Mouse (Mus musculus): ENCODE data around the gene Haus8. TPM values are rescaled to one million over a fixed set of nuclear protein-coding genes. Genes with fewer than 3 reads are reported as not detected.
A peak's percentile ranks its signal among the peaks of the same experiment; 100 is the strongest.
"Not testable (repeated sequence)": the region's sequence is repeated elsewhere in the genome, so short reads cannot be mapped to it uniquely, and the experiment has no call there.

The Haus8 gene
- polyA plus RNA-seq, 1 experiment, result 40.4 TPM

DNA sequence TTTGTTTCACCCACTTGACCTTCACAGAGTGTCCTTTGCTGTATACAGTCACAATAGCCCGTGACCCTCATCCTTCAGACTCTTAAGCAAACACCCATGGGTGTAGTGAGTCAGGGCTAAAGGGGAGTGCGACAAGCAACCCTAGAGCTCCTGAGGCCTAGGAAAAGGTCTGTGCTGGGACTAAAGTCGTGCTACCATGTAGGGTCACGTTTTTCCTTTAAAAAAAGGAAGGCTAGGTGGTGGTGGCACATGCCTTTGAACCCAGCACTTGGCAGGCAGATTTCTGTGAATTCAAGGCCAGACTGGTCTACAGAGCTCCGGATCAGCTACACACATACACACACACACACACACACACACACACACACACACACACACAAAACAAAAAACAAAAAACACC, 1.1 kb downstream of the Haus8 start:
- TF ChIP-seq FOSL1 (IDR thresholded peaks at IDR 0.05; ENCODE audit: insufficient read depth, low read length, poor library complexity, severe bottlenecking), result no peak
- TF ChIP-seq USF1 (IDR thresholded peaks at IDR 0.05; ENCODE audit: low read depth), result no peak
- H3K79me2 ChIP-seq (ENCODE audit: control insufficient read depth, insufficient read depth), result peaks cover 72% of the 10 kb centered on the region
- H3K36me3 ChIP-seq (ENCODE audit: control insufficient read depth, insufficient read depth), result peaks cover 14% of the 10 kb centered on the region
- H3K27me3 ChIP-seq (ENCODE audit: control insufficient read depth, insufficient read depth, insufficient read length), result no peaks in the 10 kb centered on the region
- H3K4me3 ChIP-seq (ENCODE audit: insufficient read depth, poor library complexity, severe bottlenecking), result peak overlapping the region; percentile 75
- H3K79me3 ChIP-seq (ENCODE audit: low read depth), result peaks cover 46% of the 10 kb centered on the region
- peak overlapping the region; percentile 89 for H3ac ChIP-seq (ENCODE audit: control insufficient read depth, insufficient read length, low read depth)

DNA sequence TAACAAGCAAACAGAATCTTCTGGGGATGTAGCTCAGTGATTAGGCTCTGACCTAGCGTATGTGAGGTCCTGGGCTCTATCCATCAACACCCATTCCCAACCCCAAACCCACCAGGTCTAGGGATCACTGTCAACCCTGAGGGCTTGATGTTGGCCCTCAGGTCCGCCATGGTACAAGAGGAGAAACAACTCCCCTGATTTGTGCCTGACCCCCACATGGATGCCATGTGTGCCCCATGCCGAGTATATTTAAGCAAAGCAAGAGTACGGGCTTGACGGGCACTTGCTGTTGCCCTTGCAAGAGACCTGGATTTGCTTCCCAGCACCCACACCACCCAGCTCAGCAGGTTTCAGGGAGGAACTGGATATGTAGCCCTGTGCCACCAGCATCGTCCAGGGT, 4.4 kb downstream of the Haus8 start:
- H3K27me3 ChIP-seq (ENCODE audit: control insufficient read depth, insufficient read depth, insufficient read length); H3K36me3 ChIP-seq (ENCODE audit: control insufficient read depth, insufficient read depth): not testable (repeated sequence)
- peaks cover 39% of the 10 kb centered on the region for H3K79me2 ChIP-seq (ENCODE audit: control insufficient read depth, insufficient read depth)

DNA sequence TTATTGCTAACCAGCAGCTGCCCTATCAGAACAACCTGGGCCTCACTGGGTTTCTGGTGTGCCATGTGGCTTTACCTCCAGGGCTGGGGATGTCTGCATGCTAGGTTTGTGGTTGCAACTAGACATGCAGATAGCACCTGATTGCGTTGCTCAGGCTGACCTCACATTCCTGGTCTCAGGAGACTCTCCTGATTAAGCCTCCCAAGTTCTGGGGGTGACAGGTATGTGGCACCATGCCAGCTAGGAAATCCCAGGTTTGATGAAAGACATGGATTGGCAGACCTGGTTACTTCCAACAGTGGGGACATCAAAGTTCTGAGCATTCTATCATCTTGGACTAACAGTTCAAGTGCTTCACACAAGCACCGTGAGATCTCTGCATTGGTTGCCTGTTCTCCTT, 5.0 kb downstream of the Haus8 start:
- no peak overlapping the region for H3ac ChIP-seq (ENCODE audit: control insufficient read depth, insufficient read length, low read depth)
- H3K79me3 ChIP-seq (ENCODE audit: low read depth), result peaks cover 18% of the 10 kb centered on the region
- H3K4me3 ChIP-seq (ENCODE audit: insufficient read depth, poor library complexity, severe bottlenecking), result no peak overlapping the region
- H3K79me2 ChIP-seq (ENCODE audit: control insufficient read depth, insufficient read depth), result peaks cover 33% of the 10 kb centered on the region
- no peaks in the 10 kb centered on the region for H3K36me3 ChIP-seq (ENCODE audit: control insufficient read depth, insufficient read depth)
- no peaks in the 10 kb centered on the region for H3K27me3 ChIP-seq (ENCODE audit: control insufficient read depth, insufficient read depth, insufficient read length)
- TF ChIP-seq FOSL1 (IDR thresholded peaks at IDR 0.05; ENCODE audit: insufficient read depth, low read length, poor library complexity, severe bottlenecking) (no peak), USF1 (IDR thresholded peaks at IDR 0.05; ENCODE audit: low read depth) (no peak), CEBPB (IDR thresholded peaks at IDR 0.05; ENCODE audit: low read depth) (no peak), MAX (IDR thresholded peaks at IDR 0.05) (no peak), MYOD1 (IDR thresholded peaks at IDR 0.05; ENCODE audit: control insufficient read depth, insufficient read length, low read depth) (no peak), MYOG (IDR thresholded peaks at IDR 0.05; ENCODE audit: control insufficient read depth, extremely low read depth, insufficient read length) (no peak), CTCF (IDR thresholded peaks at IDR 0.05; ENCODE audit: control insufficient read depth, insufficient read depth, insufficient read length) (no peak)

More for the DNA sequence above, 4.4 kb downstream of the Haus8 start:
- H3K79me3 ChIP-seq (ENCODE audit: low read depth), result peaks cover 19% of the 10 kb centered on the region
- H3K4me3 ChIP-seq (ENCODE audit: insufficient read depth, poor library complexity, severe bottlenecking); H3ac ChIP-seq (ENCODE audit: control insufficient read depth, insufficient read length, low read depth): not testable (repeated sequence)

DNA sequence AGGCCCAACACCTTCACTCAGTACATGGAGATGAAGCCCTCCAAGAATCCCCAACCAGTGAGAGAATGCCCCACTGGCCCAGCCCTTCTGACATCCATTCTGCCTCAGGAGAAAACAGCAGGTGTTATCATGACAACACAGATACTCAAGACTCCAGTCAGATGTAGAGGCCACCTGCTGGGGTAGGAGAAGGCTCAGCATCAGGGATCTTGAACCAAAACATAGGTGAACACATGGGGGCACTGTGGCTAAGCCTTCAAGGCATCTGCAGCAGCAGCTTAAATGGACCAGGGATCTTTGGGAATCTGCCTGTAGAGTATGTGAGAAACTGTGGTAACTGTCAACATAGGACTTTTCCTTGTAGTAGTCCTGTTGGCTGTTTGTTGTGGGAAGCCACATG, 11.5 kb downstream of the Haus8 start:
- H3K4me3 ChIP-seq (ENCODE audit: insufficient read depth, poor library complexity, severe bottlenecking), result no peak overlapping the region
- TF ChIP-seq MYOD1 (IDR thresholded peaks at IDR 0.05; ENCODE audit: control insufficient read depth, insufficient read length, low read depth) (no peak), MYOG (IDR thresholded peaks at IDR 0.05; ENCODE audit: control insufficient read depth, extremely low read depth, insufficient read length) (no peak), FOSL1 (IDR thresholded peaks at IDR 0.05; ENCODE audit: insufficient read depth, low read length, poor library complexity, severe bottlenecking) (no peak), CTCF (IDR thresholded peaks at IDR 0.05; ENCODE audit: control insufficient read depth, insufficient read depth, insufficient read length) (no peak), CEBPB (IDR thresholded peaks at IDR 0.05; ENCODE audit: low read depth) (no peak), USF1 (IDR thresholded peaks at IDR 0.05; ENCODE audit: low read depth) (no peak), MAX (IDR thresholded peaks at IDR 0.05) (no peak)
- no peaks in the 10 kb centered on the region for H3K36me3 ChIP-seq (ENCODE audit: control insufficient read depth, insufficient read depth)

DNA sequence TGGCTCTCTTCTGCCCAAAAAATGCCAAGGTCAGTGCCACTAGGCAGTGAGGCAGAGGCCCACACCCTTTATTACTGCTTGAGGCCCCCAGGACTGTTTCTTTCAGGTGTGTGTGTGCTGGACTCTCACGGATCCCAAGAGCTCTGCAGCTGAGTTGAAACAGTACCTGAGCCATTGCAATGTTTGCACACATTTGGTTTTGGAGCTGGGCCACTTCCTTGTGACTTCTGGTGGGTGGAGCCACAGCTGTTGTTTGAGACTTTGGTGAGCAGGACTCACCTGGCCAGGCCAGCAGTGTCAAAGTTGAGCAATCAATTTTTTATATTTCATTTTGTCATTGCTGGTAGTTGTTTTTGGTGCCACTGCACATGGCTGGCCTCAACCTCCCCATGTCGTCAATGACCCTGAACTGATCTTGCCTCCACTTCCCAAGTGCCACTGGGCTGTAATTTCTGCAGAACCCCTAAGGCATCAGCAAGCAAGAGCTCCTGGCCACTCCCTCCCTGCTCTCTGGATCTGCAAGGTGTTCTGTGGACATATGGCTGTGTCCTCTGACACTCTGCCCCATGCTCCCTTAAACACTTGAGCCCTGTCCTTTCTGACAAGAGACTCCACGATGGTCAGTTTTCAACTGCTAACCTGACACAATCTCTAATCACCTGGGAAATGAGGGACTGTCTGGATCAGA, 16.0 kb downstream of the Haus8 start:
- no peaks in the 10 kb centered on the region for H3K36me3 ChIP-seq (ENCODE audit: control insufficient read depth, insufficient read depth)
- TF ChIP-seq FOSL1 (IDR thresholded peaks at IDR 0.05; ENCODE audit: insufficient read depth, low read length, poor library complexity, severe bottlenecking), result no peak
- no peak for TF ChIP-seq MYOG (IDR thresholded peaks at IDR 0.05; ENCODE audit: control insufficient read depth, extremely low read depth, insufficient read length)
- TF ChIP-seq MYOD1 (IDR thresholded peaks at IDR 0.05; ENCODE audit: control insufficient read depth, insufficient read length, low read depth), result no peak
- TF ChIP-seq MAX (IDR thresholded peaks at IDR 0.05), result no peak
- TF ChIP-seq USF1 (IDR thresholded peaks at IDR 0.05; ENCODE audit: low read depth), result no peak
- TF ChIP-seq CTCF (IDR thresholded peaks at IDR 0.05; ENCODE audit: control insufficient read depth, insufficient read depth, insufficient read length), result no peak
- no peak for TF ChIP-seq CEBPB (IDR thresholded peaks at IDR 0.05; ENCODE audit: low read depth)
- H3K79me2 ChIP-seq (ENCODE audit: control insufficient read depth, insufficient read depth), result no peaks in the 10 kb centered on the region
- H3K4me3 ChIP-seq (ENCODE audit: insufficient read depth, poor library complexity, severe bottlenecking), result no peak overlapping the region
- H3ac ChIP-seq (ENCODE audit: control insufficient read depth, insufficient read length, low read depth), result no peak overlapping the region
- H3K79me3 ChIP-seq (ENCODE audit: low read depth), result no peaks in the 10 kb centered on the region
- no peaks in the 10 kb centered on the region for H3K27me3 ChIP-seq (ENCODE audit: control insufficient read depth, insufficient read depth, insufficient read length)

More for the DNA sequence above, 11.5 kb downstream of the Haus8 start:
- Histone ChIP-seq H3K79me2 (ENCODE audit: control insufficient read depth, insufficient read depth) (no peaks in the 10 kb centered on the region), H3K27me3 (ENCODE audit: control insufficient read depth, insufficient read depth, insufficient read length) (no peaks in the 10 kb centered on the region), H3ac (ENCODE audit: control insufficient read depth, insufficient read length, low read depth) (no peak overlapping the region), H3K79me3 (ENCODE audit: low read depth) (peaks cover 2% of the 10 kb centered on the region)

DNA sequence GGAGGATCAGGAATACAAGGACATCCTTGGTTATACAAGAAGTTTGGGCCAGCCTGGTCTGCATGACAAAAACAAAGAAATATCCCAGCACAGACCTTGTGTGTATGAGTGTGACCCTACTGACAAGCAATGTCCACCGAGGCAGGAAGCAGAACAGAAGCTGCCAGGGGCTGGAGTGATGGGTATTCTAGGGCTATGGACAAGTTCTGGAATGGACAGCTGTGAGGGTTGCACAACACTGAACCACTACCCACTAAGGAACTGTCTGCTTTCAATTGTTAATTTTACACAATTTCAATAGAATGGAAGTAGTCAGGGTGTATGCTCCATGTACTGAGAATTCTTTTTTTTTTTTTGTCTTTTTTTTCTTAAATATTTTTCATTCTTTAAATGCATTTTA, 24.5 kb downstream of the Haus8 start:
- Histone ChIP-seq H3K79me2 (ENCODE audit: control insufficient read depth, insufficient read depth) (no peaks in the 10 kb centered on the region), H3K27me3 (ENCODE audit: control insufficient read depth, insufficient read depth, insufficient read length) (no peaks in the 10 kb centered on the region), H3K79me3 (ENCODE audit: low read depth) (no peaks in the 10 kb centered on the region), H3K4me3 (ENCODE audit: insufficient read depth, poor library complexity, severe bottlenecking) (no peak overlapping the region), H3K36me3 (ENCODE audit: control insufficient read depth, insufficient read depth) (no peaks in the 10 kb centered on the region), H3ac (ENCODE audit: control insufficient read depth, insufficient read length, low read depth) (no peak overlapping the region)
- TF ChIP-seq CTCF (IDR thresholded peaks at IDR 0.05; ENCODE audit: control insufficient read depth, insufficient read depth, insufficient read length), result no peak

All from C2C12 (cell line).